Mouse (Mus musculus): ENCODE data around the gene Fgf14. TPM values are rescaled to one million over a fixed set of nuclear protein-coding genes. Genes with fewer than 3 reads are reported as not detected.

Fgf14 gene
- polyA plus RNA-seq, 1 experiment = 0.14 TPM

- WGBS = 53% methylated on average over 6 of the region's 6 CpGs
- DNase-seq (ENCODE audit: low read depth, low spot score) = no peak
These were observed 708.9 kb downstream of the Fgf14 start for GRCm38 (mm10) chr14:123967996-123968395.

- WGBS = 49% methylated on average over 2 of the region's 2 CpGs
- no peak for DNase-seq (ENCODE audit: low read depth, low spot score)
These were observed 710.4 kb downstream of the Fgf14 start for GRCm38 (mm10) chr14:123966531-123966930.
